Mouse (Mus musculus) forebrain, embryonic 10.5 days (tissue): ENCODE data around the gene Ppp4r3a. TPM values are rescaled to one million over a fixed set of nuclear protein-coding genes. Genes with fewer than 3 reads are reported as not detected.

Source experiments
- DNase-seq: peaks from one replicate; pipeline ENCODE4 v3.0.0-alpha.2; 2017; ENCODE audit warnings: low spot score; ENCODE audit errors: extremely low spot score
- H3K27ac ChIP-seq: fragments of 300-500 bp; sonication (generic); 2 replicates; pipeline ENCODE4 v1.5.1; 2016; ENCODE audit warnings: mild to moderate bottlenecking
- H3K27me3 ChIP-seq: fragments of 300-500 bp; sonication (generic); 2 replicates; pipeline ENCODE4 v1.6.1; 2016; ENCODE audit warnings: mild to moderate bottlenecking; ENCODE audit not compliant: poor library complexity, severe bottlenecking
- H3K36me3 ChIP-seq: fragments of 300-500 bp; sonication (generic); replicated peaks from 2 replicates; pipeline ENCODE4 v1.6.1; 2016; ENCODE audit warnings: mild to moderate bottlenecking, moderate library complexity
- H3K4me1 ChIP-seq: fragments of 300-500 bp; sonication (generic); 2 replicates; pipeline ENCODE4 v1.6.1; 2016
- H3K4me3 ChIP-seq: fragments of 300-500 bp; sonication (generic); 2 replicates; pipeline ENCODE4 v1.5.1; 2016; ENCODE audit warnings: mild to moderate bottlenecking, moderate library complexity
- H3K9me3 ChIP-seq: fragments of 300-500 bp; sonication (generic); 2 replicates; pipeline ENCODE4 v1.6.1; 2016; ENCODE audit warnings: mild to moderate bottlenecking, moderate library complexity
- whole genome bisulfite sequencing: fragments of 180-500 bp; shearing (Covaris S2); methylation state at CpG from one replicate; pipeline ENCODE4 v1.1.7; 2016; 5-methylcytosine and 5-hydroxymethylcytosine counted together
- polyA plus RNA-seq: library from polyadenylated mRNA; unstranded; fragments of >200 nt; fragmentation: Nextera tagmentation; extraction: Ambion mirVana; gene quantifications from 2 replicates; pipeline ENCODE4 v1.2.1, GENCODE M21; 2016

Gene Ppp4r3a
- polyA plus RNA-seq, 1 experiment from 2014 or later: 51.0 TPM

- Histone ChIP-seq H3K36me3 (peaks cover 9% of the 10 kb centered on the region), H3K4me1 (peaks cover 97% of the 10 kb centered on the region), H3K9me3 (no peaks in the 10 kb centered on the region), H3K27ac (peak overlapping the region; percentile 68), H3K4me3 (no peak overlapping the region), H3K27me3 (no peaks in the 10 kb centered on the region)
- no peak for DNase-seq
- WGBS: 89% methylated on average over 12 of the region's 12 CpGs
Observed at GRCm38 (mm10) chr12:101005665-101006420, 77.7 kb downstream of the Ppp4r3a start.

- Histone ChIP-seq H3K36me3 (peaks cover 8% of the 10 kb centered on the region), H3K4me1 (peaks cover 97% of the 10 kb centered on the region), H3K9me3 (no peaks in the 10 kb centered on the region), H3K4me3 (no peak overlapping the region), H3K27me3 (no peaks in the 10 kb centered on the region), H3K27ac (peak overlapping the region; percentile 68)
- no peak for DNase-seq
- WGBS: 92% methylated on average over 5 of the region's 5 CpGs
Observed at GRCm38 (mm10) chr12:101004982-101005381, 78.5 kb downstream of the Ppp4r3a start.

DNA sequence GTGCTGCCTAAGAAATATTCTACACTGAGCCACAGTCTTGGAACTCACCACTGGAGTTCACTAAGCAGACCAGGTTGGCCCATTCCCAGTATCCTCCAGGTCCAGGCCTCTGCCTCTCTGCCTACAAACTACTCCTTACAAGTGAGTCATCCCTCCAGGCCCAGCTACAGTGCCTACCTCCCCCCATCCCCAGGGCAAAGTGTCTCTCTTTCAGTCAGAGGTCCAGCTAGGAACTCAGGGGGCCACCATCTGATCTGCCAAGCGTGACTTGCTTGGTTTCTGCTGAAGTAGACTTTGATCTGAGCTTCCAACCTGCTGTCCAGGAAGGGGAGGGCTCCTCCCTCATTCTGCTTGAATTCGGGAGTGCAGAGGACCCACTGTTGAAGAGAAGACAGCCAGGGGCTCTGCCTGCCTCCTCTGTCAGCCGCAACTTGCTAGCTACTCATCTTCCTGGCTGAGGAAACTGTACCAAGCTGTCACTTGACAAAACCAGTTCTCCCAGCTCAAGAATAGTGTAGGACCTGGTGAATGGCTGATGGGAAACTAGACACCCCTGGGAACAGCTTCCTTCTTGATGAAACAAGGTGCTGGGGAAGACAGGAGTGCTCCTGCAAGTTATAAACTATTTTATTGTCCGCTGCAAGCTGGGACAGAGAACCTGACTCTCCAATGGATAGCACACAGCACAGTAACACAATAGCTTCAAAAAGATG is 80.5 kb downstream of the Ppp4r3a start:
- Histone ChIP-seq H3K36me3 (peaks cover 8% of the 10 kb centered on the region), H3K27me3 (no peaks in the 10 kb centered on the region), H3K4me1 (peaks cover 100% of the 10 kb centered on the region), H3K27ac (peak overlapping the region; percentile 31), H3K9me3 (no peaks in the 10 kb centered on the region), H3K4me3 (no peak overlapping the region)
- WGBS: 33% methylated on average over 4 of the region's 4 CpGs
- no peak for DNase-seq

GRCm38 (mm10) chr12:100999061-100999954 is 84.2 kb downstream of the Ppp4r3a start:
- peaks cover 100% of the 10 kb centered on the region for H3K4me1 ChIP-seq

GRCm38 (mm10) chr12:100998564-100998962 is 84.9 kb downstream of the Ppp4r3a start:
- DNase-seq: no peak
- peaks cover 100% of the 10 kb centered on the region for H3K4me1 ChIP-seq
- no peaks in the 10 kb centered on the region for H3K27me3 ChIP-seq
- 66% methylated on average over 8 of the region's 8 CpGs for WGBS
- no peak overlapping the region for H3K4me3 ChIP-seq
- H3K9me3 ChIP-seq: no peaks in the 10 kb centered on the region
- peaks cover 11% of the 10 kb centered on the region for H3K36me3 ChIP-seq
- peak overlapping the region; percentile 66 for H3K27ac ChIP-seq

More at GRCm38 (mm10) chr12:100999061-100999954, 84.2 kb downstream of the Ppp4r3a start:
- DNase-seq: no peak
- H3K27me3 ChIP-seq: no peaks in the 10 kb centered on the region
- H3K4me3 ChIP-seq: no peak overlapping the region
- H3K36me3 ChIP-seq: peaks cover 11% of the 10 kb centered on the region
- peak overlapping the region; percentile 66; the same call in 1 of the 2 replicates for H3K27ac ChIP-seq
- no peaks in the 10 kb centered on the region for H3K9me3 ChIP-seq
- 56% methylated on average over 7 of the region's 7 CpGs for WGBS

GRCm38 (mm10) chr12:100997830-100998563 is 85.5 kb downstream of the Ppp4r3a start:
- Histone ChIP-seq H3K36me3 (peaks cover 17% of the 10 kb centered on the region), H3K4me3 (no peak overlapping the region), H3K4me1 (peaks cover 100% of the 10 kb centered on the region), H3K9me3 (no peaks in the 10 kb centered on the region), H3K27me3 (no peaks in the 10 kb centered on the region), H3K27ac (peak overlapping the region; percentile 66; the same call in 1 of the 2 replicates)
- peak; percentile 49 for DNase-seq
- WGBS: 18% methylated on average over 10 of the region's 10 CpGs

- Histone ChIP-seq H3K4me3 (no peak overlapping the region; the same call in 1 of the 2 replicates), H3K9me3 (no peaks in the 10 kb centered on the region), H3K27me3 (0 out of 2 replicates have a peak, but pooled peaks cover 4% of the 10 kb centered on the region), H3K27ac (peak overlapping the region; percentile 66; the same call in 1 of the 2 replicates), H3K4me1 (peaks cover 99% of the 10 kb centered on the region), H3K36me3 (peaks cover 23% of the 10 kb centered on the region)
- 4% methylated on average over 5 of the region's 5 CpGs for WGBS
- peak; percentile 36 for DNase-seq
Observed at GRCm38 (mm10) chr12:100996378-100996898, 87.1 kb downstream of the Ppp4r3a start.

GRCm38 (mm10) chr12:100995607-100996377 is 87.7 kb downstream of the Ppp4r3a start:
- DNase-seq: no peak
- 28% methylated on average over 16 of the region's 16 CpGs for WGBS
- Histone ChIP-seq H3K4me3 (no peak overlapping the region; the same call in 1 of the 2 replicates), H3K27me3 (0 out of 2 replicates have a peak, but pooled peaks cover 4% of the 10 kb centered on the region), H3K9me3 (no peaks in the 10 kb centered on the region), H3K36me3 (peaks cover 21% of the 10 kb centered on the region), H3K4me1 (peaks cover 99% of the 10 kb centered on the region), H3K27ac (peak overlapping the region; percentile 66; the same call in 1 of the 2 replicates)

- Histone ChIP-seq H3K9me3 (no peaks in the 10 kb centered on the region), H3K27ac (peak overlapping the region; percentile 66), H3K4me3 (no peak overlapping the region), H3K4me1 (peaks cover 99% of the 10 kb centered on the region), H3K27me3 (0 out of 2 replicates have a peak, but pooled peaks cover 4% of the 10 kb centered on the region), H3K36me3 (peaks cover 14% of the 10 kb centered on the region)
- no peak for DNase-seq
- WGBS: 81% methylated on average over 3 of the region's 3 CpGs
Observed at GRCm38 (mm10) chr12:100994140-100995015, 89.1 kb downstream of the Ppp4r3a start.

GRCm38 (mm10) chr12:100993146-100993545 is 90.4 kb downstream of the Ppp4r3a start:
- no peak for DNase-seq
- H3K4me3 ChIP-seq: no peak overlapping the region
- peaks cover 99% of the 10 kb centered on the region for H3K4me1 ChIP-seq
- 0 out of 2 replicates have a peak, but pooled peaks cover 4% of the 10 kb centered on the region for H3K27me3 ChIP-seq
- WGBS: 88% methylated on average over 3 of the region's 3 CpGs
- no peaks in the 10 kb centered on the region for H3K9me3 ChIP-seq
- H3K36me3 ChIP-seq: peaks cover 14% of the 10 kb centered on the region
- H3K27ac ChIP-seq: no peak overlapping the region
